In genomic region chr10:19907246-19907804, GRCm38 (mm10) we compare ENCODE assay signal across 8 mouse cellular contexts. TPM values are rescaled to one million over a fixed set of nuclear protein-coding genes. Genes with fewer than 3 reads are reported as not detected.
DNase-seq lines count a peak whose midpoint lies in the region; ATAC-seq lines count a peak whose summit lies in the region.

Pex7 (minus strand) TSS chr10:19907689.

- H3K27me3 ChIP-seq in heart, embryonic 13.5 days (replicated peaks): peaks cover 6% of the 10 kb centered on the region; the same call in 1 of the 2 replicates
- no peaks in the 10 kb centered on the region for H3K27me3 ChIP-seq in liver, embryonic 12.5 days (replicated peaks)
- no peaks in the 10 kb centered on the region for H3K27me3 ChIP-seq in stomach, embryonic 16.5 days (ENCODE audit: control insufficient read depth, insufficient read depth, low read length)

- WGBS in heart, embryonic 13.5 days: 0% methylated on average over 60 of the region's 60 CpGs
- WGBS in liver, embryonic 12.5 days (ENCODE audit: insufficient replicate concordance): under 1% methylated on average over 59 of the region's 60 CpGs
- under 1% methylated on average over 60 of the region's 60 CpGs for WGBS in stomach, embryonic 16.5 days

- H3K9ac ChIP-seq in heart, embryonic 13.5 days: peak within 1 kb of the TSS; percentile 89
- H3K9ac ChIP-seq in liver, embryonic 12.5 days: peak within 1 kb of the TSS; percentile 87
- peak within 1 kb of the TSS; percentile 86 for H3K9ac ChIP-seq in stomach, embryonic 16.5 days (ENCODE audit: low read length)

- no peaks in the 10 kb centered on the region for H3K4me1 ChIP-seq in heart, embryonic 13.5 days
- H3K4me1 ChIP-seq in liver, embryonic 12.5 days: peaks cover 10% of the 10 kb centered on the region
- no peaks in the 10 kb centered on the region for H3K4me1 ChIP-seq in stomach, embryonic 16.5 days (ENCODE audit: control insufficient read depth, insufficient read depth, low read length)

- peak within 1 kb of the TSS; percentile 72 for H3K4me3 ChIP-seq in heart, embryonic 13.5 days
- peak within 1 kb of the TSS; percentile 77 for H3K4me3 ChIP-seq in liver, embryonic 12.5 days
- H3K4me3 ChIP-seq in stomach, embryonic 16.5 days (replicated peaks; ENCODE audit: low read length): peak within 1 kb of the TSS; percentile 60

- H3K27ac ChIP-seq in heart, embryonic 13.5 days (replicated peaks): peak within 1 kb of the TSS; percentile 96
- H3K27ac ChIP-seq in liver, embryonic 12.5 days: peak within 1 kb of the TSS; percentile 87
- peak within 1 kb of the TSS; percentile 96 for H3K27ac ChIP-seq in stomach, embryonic 16.5 days (ENCODE audit: low read length)

- no peaks in the 10 kb centered on the region for H3K9me3 ChIP-seq in heart, embryonic 13.5 days
- H3K9me3 ChIP-seq in liver, embryonic 12.5 days (replicated peaks): no peaks in the 10 kb centered on the region
- no peaks in the 10 kb centered on the region for H3K9me3 ChIP-seq in stomach, embryonic 16.5 days (replicated peaks; ENCODE audit: control insufficient read depth, low read length)

- 0 out of 2 replicates have a peak, but pooled peaks cover 5% of the 10 kb centered on the region for H3K36me3 ChIP-seq in heart, embryonic 13.5 days
- peaks cover 14% of the 10 kb centered on the region for H3K36me3 ChIP-seq in liver, embryonic 12.5 days
- no peaks in the 10 kb centered on the region for H3K36me3 ChIP-seq in stomach, embryonic 16.5 days (ENCODE audit: control insufficient read depth, insufficient read depth, low read length)

- peak; percentile 91 for ATAC-seq in erythroid progenitor cell, adult 5-6 weeks (replicated peaks; ENCODE audit: low FRiP score, poor library complexity, severe bottlenecking)
- peak; percentile 95 for ATAC-seq in heart, embryonic 13.5 days (ENCODE audit: extremely low read depth, insufficient number of reproducible peaks, low FRiP score, low TSS enrichment)
- peak; percentile 99 for ATAC-seq in liver, embryonic 12.5 days
- peak; percentile 95 for ATAC-seq in stomach, embryonic 16.5 days (ENCODE audit: insufficient read depth, low FRiP score)

- peak within 1 kb of the TSS; percentile 48 for H3K4me2 ChIP-seq in heart, embryonic 13.5 days
- peak within 1 kb of the TSS; percentile 54 for H3K4me2 ChIP-seq in liver, embryonic 12.5 days
- H3K4me2 ChIP-seq in stomach, embryonic 16.5 days (ENCODE audit: low read depth, low read length): peak within 1 kb of the TSS; percentile 44

- DNase-seq in CD4-positive helper T cell, adult 2 months (ENCODE audit: low read depth, low spot score): peak; percentile 96
- peak; percentile 90 for DNase-seq in brain, embryonic 18.5 days (ENCODE audit: low read depth, low spot score)
- peak; percentile 97 for DNase-seq in kidney, postnatal 10 days
- DNase-seq in neural tube, embryonic 10.5 days (ENCODE audit: extremely low spot score, low spot score): peak; percentile 93

RNA-seq across cellular contexts. Expression of gene Pex7, which starts in this region (rescaled TPM):
- 1.7 and 20.9 TPM in 2 replicates for total RNA-seq in erythroid progenitor cell, adult 5-6 weeks (2015; ENCODE audit: low replicate concordance)
- 1.4 and 8.9 TPM in 2 replicates for total RNA-seq in erythroid progenitor cell, adult 5-6 weeks (2017; ENCODE audit: low replicate concordance)
- polyA plus RNA-seq in heart, embryonic 13.5 days (2015; fragmentation: Nextera tagmentation; extraction: Ambion mirVana): 33.3 and 39.3 TPM in 2 replicates
- 29.7 and 30.9 TPM in 2 replicates for polyA plus RNA-seq in liver, embryonic 12.5 days (2016; fragmentation: Nextera tagmentation; extraction: Ambion mirVana)
- 41.3 and 42.7 TPM in 2 replicates for polyA plus RNA-seq in stomach, embryonic 16.5 days (2015; fragmentation: Nextera tagmentation; extraction: Ambion mirVana)

Comparison
In these comparisons a context has a peak if more than half of its experiments do, and no peak if none do; other contexts are left out.
1. Peak in every context shown above with its lines: DNase-seq, ATAC-seq, H3K4me3 ChIP-seq and H3K27ac ChIP-seq.